Mouse (Mus musculus): ENCODE data around the gene Ffar4.

- TF ChIP-seq CTCF (conservative IDR thresholded peaks at IDR 0.05; ENCODE audit: insufficient read depth, insufficient read length, low read depth, low read length) (no peak), POLR2A (IDR thresholded peaks at IDR 0.05; ENCODE audit: low read depth, low read length) (no peak)
Observed at GRCm38 (mm10) chr19:38076251-38076650, 20.6 kb upstream of the Ffar4 start.

Data from kidney, adult 2 months (tissue).